Mouse (Mus musculus) E14TG2a.4 (cell line): ENCODE data around the gene Pomt2.
"Not testable (repeated sequence)": the region's sequence is repeated elsewhere in the genome, so short reads cannot be mapped to it uniquely, and the experiment has no call there.

Experiments used
- H3K27me3 ChIP-seq: 2 replicates; pipeline ENCODE4 v1.6.1; 2014; ENCODE audit warnings: low read length, control low read depth; ENCODE audit not compliant: insufficient read depth
- H3K36me3 ChIP-seq: 2 replicates; pipeline ENCODE4 v1.6.1; 2014; ENCODE audit warnings: low read length, control low read depth; ENCODE audit not compliant: insufficient read depth
- H3K4me1 ChIP-seq: replicated peaks from 2 replicates; pipeline ENCODE4 v1.6.1; 2014; ENCODE audit warnings: low read depth, low read length, control low read depth
- H3K4me3 ChIP-seq: replicated peaks from 2 replicates; pipeline ENCODE4 v1.5.1; 2014; ENCODE audit warnings: mild to moderate bottlenecking, low read length
- H3K9me3 ChIP-seq: 2 replicates; pipeline ENCODE4 v1.6.1; 2014; ENCODE audit warnings: low read length, control low read depth
- CTCF ChIP-seq: conservative IDR thresholded peaks from 2 replicates; pipeline ENCODE4 v1.5.1; 2014; ENCODE audit warnings: low read length
- NANOG ChIP-seq: IDR thresholded peaks from 2 replicates; pipeline ENCODE4 v1.6.1; 2014; ENCODE audit warnings: borderline replicate concordance, low read length, mixed read lengths
- POU5F1 ChIP-seq: IDR thresholded peaks from 2 replicates; pipeline ENCODE4 v1.6.1; 2014; ENCODE audit warnings: low read length, borderline replicate concordance

The Pomt2 gene

DNA sequence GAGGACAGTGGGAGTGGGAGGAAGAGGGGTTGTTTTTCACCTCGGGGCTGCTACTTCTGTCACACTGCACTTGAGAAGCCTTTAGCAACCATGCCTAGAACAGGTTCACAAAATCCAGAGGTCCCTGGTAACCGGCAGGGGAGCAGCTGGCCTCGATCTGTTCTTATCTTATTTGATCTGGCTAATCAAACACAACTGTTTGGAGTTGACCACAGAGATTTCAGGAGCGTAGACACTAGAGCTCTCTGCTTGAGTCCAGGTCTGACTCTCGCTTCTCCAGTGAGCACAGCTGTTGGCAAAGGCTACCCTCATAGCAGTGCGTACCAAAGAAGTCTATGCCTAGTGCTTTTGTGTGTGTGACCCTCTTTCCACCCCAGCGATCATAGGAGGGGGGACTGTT lies 10.3 kb upstream of the Pomt2 start:
- H3K27me3 ChIP-seq = no peaks in the 10 kb centered on the region
- peaks cover 14% of the 10 kb centered on the region for H3K4me1 ChIP-seq
- TF ChIP-seq POU5F1 (no peak), NANOG (no peak), CTCF (no peak)
- no peak overlapping the region for H3K4me3 ChIP-seq
- H3K9me3 ChIP-seq = peaks cover 28% of the 10 kb centered on the region
- H3K36me3 ChIP-seq = peaks cover 30% of the 10 kb centered on the region

DNA sequence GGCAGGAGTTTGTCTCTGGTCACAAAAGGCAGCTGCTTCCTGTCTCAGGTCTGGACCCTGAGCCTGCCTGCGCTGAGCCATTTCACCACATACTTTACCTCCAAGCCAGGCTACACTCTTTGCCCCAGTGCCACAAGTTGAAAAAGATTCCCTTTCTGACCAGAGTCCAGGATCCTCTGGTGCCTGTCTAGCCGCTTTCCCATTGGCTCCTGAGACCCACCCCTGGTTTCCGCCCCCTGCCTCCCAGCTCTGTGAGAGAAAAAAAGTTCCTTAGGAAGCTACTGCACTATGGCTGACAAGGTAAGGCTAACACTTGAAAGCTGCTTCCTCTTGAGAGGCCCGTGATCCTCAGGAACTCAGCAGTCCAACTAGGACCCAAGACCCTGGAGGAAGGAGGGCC lies 9.6 kb upstream of the Pomt2 start:
- peaks cover 36% of the 10 kb centered on the region for H3K9me3 ChIP-seq
- TF ChIP-seq NANOG = no peak
- TF ChIP-seq CTCF = no peak
- TF ChIP-seq POU5F1 = no peak
- 0 out of 2 replicates have a peak overlapping the region, but pooled peaks have one; percentile 17 for H3K4me3 ChIP-seq
- no peaks in the 10 kb centered on the region for H3K27me3 ChIP-seq
- peaks cover 22% of the 10 kb centered on the region for H3K36me3 ChIP-seq
- H3K4me1 ChIP-seq = peaks cover 14% of the 10 kb centered on the region

DNA sequence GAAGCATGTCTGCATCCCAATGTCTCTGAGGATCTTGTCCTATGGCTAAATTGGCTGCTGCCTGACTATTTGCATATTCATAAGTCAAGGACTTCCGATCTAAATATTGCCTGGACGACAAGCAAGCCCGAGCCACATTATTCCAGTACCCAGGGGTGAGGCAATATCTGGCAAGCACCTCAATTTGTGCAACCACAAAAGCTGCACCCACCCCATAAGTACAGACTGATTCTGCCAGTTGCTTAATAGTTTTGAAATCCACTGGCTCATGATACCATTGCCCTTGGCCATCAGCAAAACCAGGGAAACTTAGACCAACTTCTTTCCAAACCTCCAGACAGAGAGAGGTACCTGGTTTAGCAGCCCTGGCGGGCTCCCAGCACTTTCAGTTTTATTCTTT lies 6.7 kb upstream of the Pomt2 start:
- not testable (repeated sequence) for H3K27me3 ChIP-seq, H3K4me3 ChIP-seq
- Histone ChIP-seq H3K4me1 (peaks cover 14% of the 10 kb centered on the region), H3K36me3 (peaks cover 11% of the 10 kb centered on the region), H3K9me3 (peaks cover 65% of the 10 kb centered on the region)

DNA sequence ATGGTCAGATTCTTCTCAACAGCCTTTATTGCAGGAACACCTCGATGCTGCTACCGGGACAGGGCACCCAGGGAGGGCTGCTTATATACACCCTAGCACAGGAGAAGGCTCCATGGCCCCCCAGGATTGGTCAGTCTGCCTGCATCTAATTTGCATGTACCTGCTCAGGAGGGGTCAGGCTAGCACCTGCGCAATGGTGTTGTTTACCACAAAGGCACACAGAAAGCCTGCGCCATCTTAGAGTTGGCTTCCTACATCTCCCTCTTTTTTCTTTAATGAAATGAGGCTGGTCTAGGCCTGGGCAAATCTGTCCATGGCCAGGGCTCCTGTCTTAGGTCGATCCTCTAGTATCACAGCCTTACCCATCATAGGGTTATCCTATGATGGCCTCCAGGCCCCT lies 1.7 kb upstream of the Pomt2 start:
- Histone ChIP-seq H3K27me3 (no peaks in the 10 kb centered on the region), H3K4me3 (no peak overlapping the region), H3K9me3 (peaks cover 54% of the 10 kb centered on the region), H3K36me3 (peaks cover 8% of the 10 kb centered on the region), H3K4me1 (peaks cover 16% of the 10 kb centered on the region)
- TF ChIP-seq NANOG (no peak), CTCF (no peak), POU5F1 (no peak)

DNA sequence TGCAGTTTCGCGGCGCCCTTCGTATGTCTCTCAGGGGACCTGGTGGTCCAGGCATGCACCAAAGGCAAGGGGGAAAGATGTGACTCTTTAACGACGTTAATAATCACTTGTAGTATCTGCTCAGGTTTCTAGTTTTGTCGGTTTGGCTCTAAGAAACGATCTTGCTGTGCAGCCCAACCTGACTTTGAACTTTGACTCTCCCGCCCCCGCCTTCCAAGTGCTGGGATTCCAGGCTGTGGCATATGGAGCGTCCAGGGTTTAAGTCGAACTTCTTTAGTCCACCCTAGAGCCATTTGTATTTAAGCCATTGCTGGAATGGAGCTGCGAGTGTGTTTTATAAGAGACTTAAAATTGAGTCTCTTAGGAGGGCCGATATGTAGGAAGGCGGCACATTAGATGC lies 368 bp upstream of the Pomt2 start:
- TF ChIP-seq POU5F1 = no peak
- TF ChIP-seq NANOG = no peak
- TF ChIP-seq CTCF = no peak
- Histone ChIP-seq H3K9me3 (peaks cover 41% of the 10 kb centered on the region), H3K27me3 (no peaks in the 10 kb centered on the region), H3K36me3 (peaks cover 8% of the 10 kb centered on the region), H3K4me1 (peaks cover 16% of the 10 kb centered on the region), H3K4me3 (peak overlapping the region; percentile 100)

DNA sequence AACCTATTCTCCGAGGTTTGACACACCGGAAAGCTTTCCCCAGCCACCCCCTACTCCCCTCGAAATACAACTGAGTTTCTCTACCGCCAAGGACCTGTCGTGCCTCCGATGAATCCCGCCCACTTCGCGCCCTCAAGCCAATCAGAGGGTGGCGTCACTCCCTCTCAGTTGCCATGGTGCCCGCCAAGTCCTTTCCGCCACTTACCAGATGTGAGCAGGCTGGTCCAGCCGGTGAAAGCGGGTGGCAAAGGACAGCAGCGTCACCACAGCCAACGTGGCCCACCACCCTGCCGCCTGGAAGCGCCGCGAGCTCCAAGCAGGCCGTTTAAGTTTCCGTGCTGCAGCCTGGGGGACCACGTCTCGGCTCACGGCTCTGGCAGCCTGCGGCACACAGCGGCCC lies 802 bp downstream of the Pomt2 start, which contains the start of gene Gstz1:
Gene Gstz1, plus strand, starts transcription at position 200 of the 400 bp plus-strand sequence.
- Histone ChIP-seq H3K27me3 (no peaks in the 10 kb centered on the region), H3K9me3 (peaks cover 29% of the 10 kb centered on the region), H3K36me3 (peaks cover 8% of the 10 kb centered on the region), H3K4me3 (peak within 1 kb of the TSS; percentile 100), H3K4me1 (peaks cover 16% of the 10 kb centered on the region)
- TF ChIP-seq NANOG (no peak), CTCF (no peak), POU5F1 (no peak)

DNA sequence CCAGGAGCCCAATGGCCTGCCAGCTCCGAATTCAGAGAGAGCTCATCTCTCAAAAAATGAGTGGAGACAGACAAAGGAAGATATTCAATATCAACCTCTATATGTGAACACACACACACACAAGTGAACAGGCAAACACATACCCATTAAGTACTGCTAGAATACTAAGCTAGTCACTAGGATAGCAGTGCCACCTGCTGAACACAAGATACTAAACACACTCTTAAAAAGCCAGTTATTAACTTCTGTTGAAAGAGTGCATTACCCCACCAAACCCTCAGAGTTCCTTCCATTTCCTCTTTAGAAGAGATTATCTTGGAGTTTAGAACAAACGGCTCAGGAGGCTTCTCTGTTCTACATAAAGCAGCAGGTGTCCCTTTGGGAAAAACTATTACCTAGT lies 5.6 kb downstream of the Pomt2 start:
- Histone ChIP-seq H3K9me3 (no peaks in the 10 kb centered on the region), H3K4me3 (no peak overlapping the region), H3K27me3 (no peaks in the 10 kb centered on the region), H3K4me1 (peaks cover 21% of the 10 kb centered on the region), H3K36me3 (peaks cover 6% of the 10 kb centered on the region; the same call in 1 of the 2 replicates)
- TF ChIP-seq NANOG (no peak), POU5F1 (no peak), CTCF (no peak)

DNA sequence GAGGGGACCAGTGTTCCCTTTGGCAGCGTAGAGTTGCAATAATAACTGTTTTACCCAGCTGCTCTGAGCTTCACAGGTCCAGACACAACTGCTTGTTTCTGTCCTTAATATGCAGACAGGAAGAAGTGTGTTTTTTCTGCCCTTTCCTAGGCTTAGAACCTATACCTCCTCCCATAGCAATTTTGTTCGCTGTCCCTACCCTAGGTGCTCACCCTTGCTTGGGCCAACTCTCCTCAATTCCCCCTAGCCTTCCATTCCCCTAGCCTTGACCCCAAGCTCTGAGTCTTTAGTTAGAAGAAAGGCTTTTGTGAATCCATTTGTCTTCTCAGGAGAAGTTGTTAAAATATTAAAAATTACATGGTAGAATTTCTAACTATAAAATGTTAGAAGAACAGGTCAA lies 9.0 kb downstream of the Pomt2 start:
- Histone ChIP-seq H3K4me1 (peaks cover 12% of the 10 kb centered on the region), H3K36me3 (peaks cover 14% of the 10 kb centered on the region; the same call in 1 of the 2 replicates), H3K9me3 (no peaks in the 10 kb centered on the region), H3K27me3 (no peaks in the 10 kb centered on the region), H3K4me3 (no peak overlapping the region)
- TF ChIP-seq CTCF (no peak), POU5F1 (no peak)

DNA sequence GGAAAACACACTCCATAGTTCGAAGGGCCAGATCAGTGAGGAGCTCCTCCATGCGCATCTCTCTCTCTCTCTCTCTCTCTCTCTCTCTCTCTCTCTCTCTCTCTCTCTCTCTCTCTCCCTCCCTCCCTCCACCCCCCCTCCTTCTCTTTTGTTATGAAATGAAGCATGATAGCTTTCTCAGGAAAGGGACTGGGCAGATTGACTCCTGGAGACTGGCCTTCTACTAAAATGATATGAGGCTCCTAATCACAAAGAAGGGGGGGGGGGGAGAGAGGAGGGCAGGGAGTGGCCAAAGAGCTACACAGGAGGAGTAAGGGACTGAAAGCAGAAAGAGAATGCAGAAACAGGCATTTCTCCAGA lies 9.4 kb downstream of the Pomt2 start:
- TF ChIP-seq NANOG (no peak), CTCF (no peak), POU5F1 (no peak)
- Histone ChIP-seq H3K27me3 (no peaks in the 10 kb centered on the region), H3K4me3 (no peak overlapping the region), H3K4me1 (peaks cover 12% of the 10 kb centered on the region), H3K36me3 (peaks cover 14% of the 10 kb centered on the region; the same call in 1 of the 2 replicates), H3K9me3 (no peaks in the 10 kb centered on the region)
